In the genomic region with DNA sequence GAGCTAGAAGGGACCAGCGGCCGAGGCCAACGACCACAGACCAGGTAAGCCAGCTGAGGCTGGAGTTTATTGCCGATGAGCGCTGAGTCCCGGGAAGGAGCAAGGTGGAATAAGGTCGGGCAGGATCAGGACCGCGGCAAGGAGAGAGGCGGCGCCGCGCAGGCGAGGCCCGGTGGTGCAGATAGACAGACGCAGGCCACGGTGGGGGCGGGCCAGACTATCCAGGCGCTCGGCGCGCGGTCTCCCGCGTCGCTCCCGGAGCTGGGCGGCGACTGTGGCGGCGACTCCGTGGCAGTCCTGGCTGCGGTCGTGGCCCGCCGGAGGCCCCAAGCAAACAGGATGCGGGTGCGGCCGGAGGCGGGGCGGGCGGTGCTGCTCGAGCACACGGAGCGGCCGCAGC, we compare ENCODE assay signal across 8 mouse cellular contexts. TPM values are rescaled to one million over a fixed set of nuclear protein-coding genes. Genes with fewer than 3 reads are reported as not detected.
DNase-seq lines count a peak whose midpoint lies in the region; ATAC-seq and TF ChIP-seq lines count a peak whose summit lies in the region.

No protein-coding gene starts in this region.

- peak overlapping the region; percentile 74 for H3K9ac ChIP-seq in embryonic facial prominence, embryonic 11.5 days (replicated peaks; ENCODE audit: low read length)
- peak overlapping the region; percentile 73 for H3K9ac ChIP-seq in limb, embryonic 14.5 days (ENCODE audit: low read depth, low read length, severe bottlenecking)
- peak overlapping the region; percentile 90 for H3K9ac ChIP-seq in midbrain, embryonic 13.5 days (replicated peaks)

- peak overlapping the region; percentile 82 for H3K27ac ChIP-seq in embryonic facial prominence, embryonic 11.5 days (replicated peaks; ENCODE audit: low read depth, low read length)
- H3K27ac ChIP-seq in heart, embryonic 10.5 days, result peak overlapping the region; percentile 93
- H3K27ac ChIP-seq in limb, embryonic 14.5 days (replicated peaks; ENCODE audit: low read depth, low read length), result peak overlapping the region; percentile 93
- peak overlapping the region; percentile 96 for H3K27ac ChIP-seq in midbrain, embryonic 13.5 days

- peaks cover 8% of the 10 kb centered on the region for H3K4me1 ChIP-seq in embryonic facial prominence, embryonic 11.5 days (ENCODE audit: control insufficient read depth, insufficient read depth, low read length)
- H3K4me1 ChIP-seq in heart, embryonic 10.5 days, result peaks cover 28% of the 10 kb centered on the region
- peaks cover 18% of the 10 kb centered on the region for H3K4me1 ChIP-seq in limb, embryonic 14.5 days (ENCODE audit: control insufficient read depth, insufficient read depth, low read length)
- H3K4me1 ChIP-seq in midbrain, embryonic 13.5 days (replicated peaks), result peaks cover 29% of the 10 kb centered on the region

- peak; percentile 81 for ATAC-seq in embryonic facial prominence, embryonic 11.5 days (replicated peaks; ENCODE audit: insufficient number of reproducible peaks, low FRiP score, low TSS enrichment, low read depth)
- peak; percentile 78 for ATAC-seq in limb, embryonic 14.5 days (ENCODE audit: low FRiP score, low read depth)
- ATAC-seq in midbrain, embryonic 13.5 days, result peak; percentile 79

- H3K9me3 ChIP-seq in embryonic facial prominence, embryonic 11.5 days (replicated peaks; ENCODE audit: control insufficient read depth, low read length), result no peaks in the 10 kb centered on the region
- H3K9me3 ChIP-seq in heart, embryonic 10.5 days, result no peaks in the 10 kb centered on the region
- H3K9me3 ChIP-seq in limb, embryonic 14.5 days (ENCODE audit: control insufficient read depth, low read length), result no peaks in the 10 kb centered on the region
- no peaks in the 10 kb centered on the region for H3K9me3 ChIP-seq in midbrain, embryonic 13.5 days

- H3K4me2 ChIP-seq in embryonic facial prominence, embryonic 11.5 days (ENCODE audit: low read depth, low read length), result peak overlapping the region; percentile 97
- H3K4me2 ChIP-seq in limb, embryonic 14.5 days (replicated peaks; ENCODE audit: low read depth, low read length, severe bottlenecking), result peak overlapping the region; percentile 89
- H3K4me2 ChIP-seq in midbrain, embryonic 13.5 days (replicated peaks), result peak overlapping the region; percentile 93

- peak overlapping the region; percentile 75 for H3K4me3 ChIP-seq in embryonic facial prominence, embryonic 11.5 days (ENCODE audit: low read depth, low read length)
- H3K4me3 ChIP-seq in heart, embryonic 10.5 days, result peak overlapping the region; percentile 79
- peak overlapping the region; percentile 84 for H3K4me3 ChIP-seq in limb, embryonic 14.5 days (replicated peaks; ENCODE audit: low read length)
- peak overlapping the region; percentile 81 for H3K4me3 ChIP-seq in midbrain, embryonic 13.5 days (replicated peaks)

- H3K36me3 ChIP-seq in embryonic facial prominence, embryonic 11.5 days (replicated peaks; ENCODE audit: control insufficient read depth, insufficient read depth, low read depth, low read length), result no peaks in the 10 kb centered on the region; the same call in 1 of the 2 replicates
- H3K36me3 ChIP-seq in heart, embryonic 10.5 days, result peaks cover 29% of the 10 kb centered on the region
- H3K36me3 ChIP-seq in limb, embryonic 14.5 days (ENCODE audit: control insufficient read depth, insufficient read depth, low read length), result peaks cover 27% of the 10 kb centered on the region
- H3K36me3 ChIP-seq in midbrain, embryonic 13.5 days, result peaks cover 28% of the 10 kb centered on the region

- peak; percentile 72 for DNase-seq in layer of hippocampus, adult 11-12 months (ENCODE audit: low spot score)
- no peak for DNase-seq in layer of hippocampus, adult 9-10 months (ENCODE audit: low spot score)
- peak; percentile 72 for DNase-seq in embryonic facial prominence, embryonic 11.5 days (ENCODE audit: low spot score)
- DNase-seq in heart, embryonic 10.5 days (ENCODE audit: low spot score), result peak; percentile 91
- DNase-seq in kidney, adult 8-10 months, result peak; percentile 64 to 69
- DNase-seq in limb, embryonic 14.5 days (ENCODE audit: low spot score), result peak; percentile 76
- peak; percentile 67 to 87 for DNase-seq in spleen, postnatal 10 days (ENCODE audit: low spot score in 2 of 2)

- WGBS in embryonic facial prominence, embryonic 11.5 days, result under 1% methylated on average over 44 of the region's 46 CpGs
- under 1% methylated on average over 46 of the region's 46 CpGs for WGBS in heart, embryonic 10.5 days
- 5% methylated on average over 19 of the region's 46 CpGs for WGBS in limb, embryonic 14.5 days
- WGBS in midbrain, embryonic 13.5 days, result under 1% methylated on average over 45 of the region's 46 CpGs

- no peak for TF ChIP-seq POLR2A in limb, embryonic 14.5 days (IDR thresholded peaks at IDR 0.05; ENCODE audit: borderline replicate concordance, extremely low read depth, insufficient read depth, insufficient read length)

- H3K27me3 ChIP-seq in embryonic facial prominence, embryonic 11.5 days (ENCODE audit: control insufficient read depth, insufficient read depth, low read length), result no peaks in the 10 kb centered on the region
- H3K27me3 ChIP-seq in heart, embryonic 10.5 days (ENCODE audit: insufficient read depth, poor library complexity, severe bottlenecking), result peaks cover 16% of the 10 kb centered on the region; the same call in 1 of the 2 replicates
- H3K27me3 ChIP-seq in limb, embryonic 14.5 days (ENCODE audit: control insufficient read depth, insufficient read depth, low read length), result no peaks in the 10 kb centered on the region
- H3K27me3 ChIP-seq in midbrain, embryonic 13.5 days, result peaks cover 9% of the 10 kb centered on the region; the same call in 1 of the 2 replicates

RNA-seq across cellular contexts. Expression of gene Inafm1, which starts 0.7 kb away (rescaled TPM):
- 9.3 TPM in 2 replicates for polyA plus RNA-seq in embryonic facial prominence, embryonic 11.5 days (2014; fragmentation: Nextera tagmentation; extraction: Ambion mirVana)
- 6.2 and 10.0 TPM in 2 replicates for polyA plus RNA-seq in heart, embryonic 10.5 days (2016; fragmentation: Nextera tagmentation; extraction: Ambion mirVana)
- 48.7 and 57.8 TPM in 2 replicates for polyA plus RNA-seq in limb, embryonic 14.5 days (2012; rRNA removed)
- 24.3 and 27.4 TPM in 2 replicates for polyA plus RNA-seq in limb, embryonic 14.5 days (2014; fragmentation: Nextera tagmentation; extraction: Ambion mirVana)
- polyA plus RNA-seq in midbrain, embryonic 13.5 days (2015; fragmentation: Nextera tagmentation; extraction: Ambion mirVana), result 22.3 and 27.3 TPM in 2 replicates

RNA-seq across cellular contexts. Expression of gene C5ar1, which starts 13.3 kb away (rescaled TPM):
- polyA plus RNA-seq in embryonic facial prominence, embryonic 11.5 days (2014; fragmentation: Nextera tagmentation; extraction: Ambion mirVana), result 0.71 and 1.00 TPM in 2 replicates
- 0.31 and 1.0 TPM in 2 replicates for polyA plus RNA-seq in heart, embryonic 10.5 days (2016; fragmentation: Nextera tagmentation; extraction: Ambion mirVana)
- 3.2 and 5.4 TPM in 2 replicates for polyA plus RNA-seq in limb, embryonic 14.5 days (2012; rRNA removed)
- 2.8 and 3.1 TPM in 2 replicates for polyA plus RNA-seq in limb, embryonic 14.5 days (2014; fragmentation: Nextera tagmentation; extraction: Ambion mirVana)
- 1.0 and 1.5 TPM in 2 replicates for polyA plus RNA-seq in midbrain, embryonic 13.5 days (2015; fragmentation: Nextera tagmentation; extraction: Ambion mirVana)

RNA-seq across cellular contexts. Expression of gene Ccdc9, which starts 13.9 kb away (rescaled TPM):
- polyA plus RNA-seq in embryonic facial prominence, embryonic 11.5 days (2014; fragmentation: Nextera tagmentation; extraction: Ambion mirVana), result 16.2 and 16.7 TPM in 2 replicates
- 19.6 and 31.0 TPM in 2 replicates for polyA plus RNA-seq in heart, embryonic 10.5 days (2016; fragmentation: Nextera tagmentation; extraction: Ambion mirVana)
- 64.4 and 84.8 TPM in 2 replicates for polyA plus RNA-seq in limb, embryonic 14.5 days (2012; rRNA removed)
- 15.9 and 17.7 TPM in 2 replicates for polyA plus RNA-seq in limb, embryonic 14.5 days (2014; fragmentation: Nextera tagmentation; extraction: Ambion mirVana)
- 22.5 and 39.4 TPM in 2 replicates for polyA plus RNA-seq in midbrain, embryonic 13.5 days (2015; fragmentation: Nextera tagmentation; extraction: Ambion mirVana)

RNA-seq across cellular contexts. Expression of gene C5ar2, which starts 28.7 kb away (rescaled TPM):
- polyA plus RNA-seq in embryonic facial prominence, embryonic 11.5 days (2014; fragmentation: Nextera tagmentation; extraction: Ambion mirVana), result 0.14 TPM in 1 of 2 replicates, not detected in the other
- polyA plus RNA-seq in heart, embryonic 10.5 days (2016; fragmentation: Nextera tagmentation; extraction: Ambion mirVana), result 0.54 and 0.57 TPM in 2 replicates
- polyA plus RNA-seq in limb, embryonic 14.5 days (2012; rRNA removed), result 0.15 and 0.32 TPM in 2 replicates
- 0.07 TPM in 1 of 2 replicates, not detected in the other for polyA plus RNA-seq in limb, embryonic 14.5 days (2014; fragmentation: Nextera tagmentation; extraction: Ambion mirVana)
- polyA plus RNA-seq in midbrain, embryonic 13.5 days (2015; fragmentation: Nextera tagmentation; extraction: Ambion mirVana), result 0.05 TPM in 1 of 2 replicates, not detected in the other

RNA-seq across cellular contexts. Expression of gene Bbc3, which starts 35.5 kb away (rescaled TPM):
- polyA plus RNA-seq in embryonic facial prominence, embryonic 11.5 days (2014; fragmentation: Nextera tagmentation; extraction: Ambion mirVana), result 4.6 and 5.9 TPM in 2 replicates
- 8.3 and 9.5 TPM in 2 replicates for polyA plus RNA-seq in heart, embryonic 10.5 days (2016; fragmentation: Nextera tagmentation; extraction: Ambion mirVana)
- polyA plus RNA-seq in limb, embryonic 14.5 days (2012; rRNA removed), result 7.4 and 11.9 TPM in 2 replicates
- 3.7 and 4.0 TPM in 2 replicates for polyA plus RNA-seq in limb, embryonic 14.5 days (2014; fragmentation: Nextera tagmentation; extraction: Ambion mirVana)
- 23.1 and 25.5 TPM in 2 replicates for polyA plus RNA-seq in midbrain, embryonic 13.5 days (2015; fragmentation: Nextera tagmentation; extraction: Ambion mirVana)
